Mouse (Mus musculus): ENCODE measurements around the gene Artn. TPM values are rescaled to one million over a fixed set of nuclear protein-coding genes. Genes with fewer than 3 reads are reported as not detected.

Artn gene
- polyA plus RNA-seq, 1 experiment from 2014 or later = 11.2 TPM

DNA sequence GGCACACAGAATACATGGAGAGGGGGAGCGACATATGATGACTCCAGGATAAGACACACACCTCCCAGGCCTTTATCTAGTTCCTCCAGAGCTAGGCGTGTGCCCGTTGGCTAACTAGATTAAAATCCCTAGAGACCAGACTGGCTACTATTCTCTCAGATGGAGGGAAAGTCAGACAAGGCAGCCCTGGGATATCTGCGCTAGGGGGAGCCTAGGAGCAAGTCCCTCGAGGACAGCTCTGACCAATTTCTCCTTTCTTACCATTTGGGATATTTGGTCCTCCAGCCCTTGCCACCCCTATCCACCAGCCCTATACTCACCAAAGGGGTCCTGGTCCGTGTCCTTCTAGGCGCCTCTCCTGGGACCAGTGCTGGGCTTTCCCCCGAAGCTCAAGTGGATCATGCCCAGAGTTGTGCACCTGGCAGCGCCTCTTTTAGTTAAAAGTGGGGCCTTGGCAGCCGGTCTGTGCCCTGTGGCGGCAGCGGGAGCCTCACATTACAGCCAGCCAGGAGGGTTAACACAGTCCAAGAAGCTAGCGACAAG lies 793 bp downstream of the Artn start:
- Histone ChIP-seq H3K9ac (ENCODE audit: low read length) (peak overlapping the region; percentile 47), H3K4me1 (ENCODE audit: control insufficient read depth, insufficient read depth, low read length) (peaks cover 14% of the 10 kb centered on the region), H3K9me3 (ENCODE audit: control insufficient read depth, low read length) (no peaks in the 10 kb centered on the region), H3K27me3 (ENCODE audit: control insufficient read depth, insufficient read depth, low read length) (peaks cover 26% of the 10 kb centered on the region), H3K27ac (replicated peaks; ENCODE audit: low read depth, low read length) (no peak overlapping the region), H3K36me3 (ENCODE audit: control insufficient read depth, insufficient read depth, low read length) (no peaks in the 10 kb centered on the region), H3K4me2 (ENCODE audit: low read depth, severe bottlenecking) (peak overlapping the region; percentile 72), H3K4me3 (ENCODE audit: low read depth, low read length) (peak overlapping the region; percentile 39)
- peak; percentile 73 for DNase-seq (ENCODE audit: low spot score)
- no peak for ATAC-seq (ENCODE audit: insufficient number of reproducible peaks, low FRiP score, low TSS enrichment, low read depth)
- 3% methylated on average over 13 of the region's 13 CpGs for WGBS

DNA sequence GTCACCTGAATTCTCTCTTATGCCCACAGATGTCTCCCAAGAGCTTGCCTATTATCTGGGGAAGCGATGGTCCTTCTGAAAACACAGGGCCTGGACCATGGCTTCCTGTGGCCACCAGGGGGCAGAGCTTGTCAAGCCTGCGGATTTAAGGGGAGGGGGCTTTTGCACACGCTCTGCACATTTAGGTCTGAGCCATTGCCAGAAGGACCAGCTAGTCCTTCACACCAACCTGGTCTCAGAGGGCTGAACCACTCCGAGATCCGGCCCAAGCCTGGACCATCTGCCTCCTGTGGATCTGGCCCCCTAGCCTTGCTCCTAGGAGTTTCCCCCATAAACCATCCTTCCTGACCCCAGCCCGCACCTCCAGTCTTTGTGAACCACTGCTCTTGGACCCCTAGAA lies 1.3 kb downstream of the Artn start:
- H3K9me3 ChIP-seq (ENCODE audit: control insufficient read depth, low read length) = no peaks in the 10 kb centered on the region
- H3K36me3 ChIP-seq (ENCODE audit: control insufficient read depth, insufficient read depth, low read length) = no peaks in the 10 kb centered on the region
- H3K9ac ChIP-seq (ENCODE audit: low read length) = no peak overlapping the region
- H3K27ac ChIP-seq (replicated peaks; ENCODE audit: low read depth, low read length) = no peak overlapping the region
- H3K4me2 ChIP-seq (ENCODE audit: low read depth, severe bottlenecking) = peak overlapping the region; percentile 72; the same call in 1 of the 2 replicates
- ATAC-seq (ENCODE audit: insufficient number of reproducible peaks, low FRiP score, low TSS enrichment, low read depth) = 0 out of 2 replicates have a peak, but pooled peaks have one; percentile 17
- peaks cover 26% of the 10 kb centered on the region for H3K27me3 ChIP-seq (ENCODE audit: control insufficient read depth, insufficient read depth, low read length)
- H3K4me1 ChIP-seq (ENCODE audit: control insufficient read depth, insufficient read depth, low read length) = peaks cover 14% of the 10 kb centered on the region
- peak overlapping the region; percentile 39 for H3K4me3 ChIP-seq (ENCODE audit: low read depth, low read length)
- peak; percentile 86 for DNase-seq (ENCODE audit: low spot score)
- 17% methylated on average over 6 of the region's 6 CpGs for WGBS

DNA sequence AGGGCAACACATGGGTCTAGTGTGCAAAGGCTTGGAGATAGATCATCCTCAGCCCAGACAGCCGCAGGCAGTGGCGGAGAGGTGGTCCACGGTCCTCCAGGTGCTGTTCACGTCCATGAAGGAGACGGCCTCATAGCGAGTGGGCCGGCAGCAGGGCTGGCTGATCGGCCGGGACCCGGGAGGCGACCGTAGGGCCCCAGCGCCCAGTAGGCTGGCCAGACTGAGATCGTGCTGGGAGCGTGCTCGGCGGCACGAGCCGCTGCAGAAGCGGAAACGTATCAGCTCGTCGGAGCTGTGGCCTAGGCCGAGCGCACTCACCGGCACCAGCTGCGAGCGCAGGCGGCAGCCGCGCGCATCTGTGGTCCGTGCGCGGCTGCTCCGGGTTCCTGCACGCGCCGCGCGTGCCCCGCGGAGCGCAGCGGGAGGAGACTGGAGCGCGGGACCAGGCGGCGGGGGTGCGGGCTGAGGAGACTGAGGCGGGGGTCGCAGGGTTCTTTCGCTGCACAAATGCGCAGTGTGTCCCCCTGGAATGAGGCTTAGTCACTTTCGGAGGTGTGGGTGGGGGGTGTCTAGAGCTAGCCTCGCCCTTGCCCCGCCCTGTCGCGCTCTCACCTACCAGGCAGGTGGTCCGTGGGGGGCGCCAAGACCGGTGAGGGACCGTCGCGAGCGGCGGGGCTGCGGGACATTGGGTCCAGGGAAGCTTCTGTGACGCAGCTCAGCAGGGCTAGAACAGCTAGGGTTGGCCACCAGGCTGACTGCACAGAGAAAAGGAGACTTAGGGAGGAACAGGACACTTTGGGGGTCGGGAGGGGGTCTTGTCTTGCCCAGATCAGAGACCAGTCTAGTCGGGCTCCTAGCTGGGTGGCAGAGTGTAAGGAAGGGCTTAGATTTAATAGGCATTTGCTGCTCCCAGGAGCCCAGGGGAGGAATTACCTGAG lies 2.7 kb downstream of the Artn start:
- ATAC-seq (ENCODE audit: insufficient number of reproducible peaks, low FRiP score, low TSS enrichment, low read depth) = peak; percentile 24
- peak; percentile 63 for DNase-seq (ENCODE audit: low spot score)
- Histone ChIP-seq H3K4me1 (ENCODE audit: control insufficient read depth, insufficient read depth, low read length) (peaks cover 14% of the 10 kb centered on the region), H3K9ac (ENCODE audit: low read length) (peak overlapping the region; percentile 59), H3K36me3 (ENCODE audit: control insufficient read depth, insufficient read depth, low read length) (no peaks in the 10 kb centered on the region), H3K27ac (replicated peaks; ENCODE audit: low read depth, low read length) (no peak overlapping the region), H3K9me3 (ENCODE audit: control insufficient read depth, low read length) (no peaks in the 10 kb centered on the region), H3K4me3 (ENCODE audit: low read depth, low read length) (peak overlapping the region; percentile 42), H3K4me2 (ENCODE audit: low read depth, severe bottlenecking) (peak overlapping the region; percentile 91), H3K27me3 (ENCODE audit: control insufficient read depth, insufficient read depth, low read length) (peaks cover 26% of the 10 kb centered on the region)
- WGBS = 2% methylated on average over 71 of the region's 71 CpGs

DNA sequence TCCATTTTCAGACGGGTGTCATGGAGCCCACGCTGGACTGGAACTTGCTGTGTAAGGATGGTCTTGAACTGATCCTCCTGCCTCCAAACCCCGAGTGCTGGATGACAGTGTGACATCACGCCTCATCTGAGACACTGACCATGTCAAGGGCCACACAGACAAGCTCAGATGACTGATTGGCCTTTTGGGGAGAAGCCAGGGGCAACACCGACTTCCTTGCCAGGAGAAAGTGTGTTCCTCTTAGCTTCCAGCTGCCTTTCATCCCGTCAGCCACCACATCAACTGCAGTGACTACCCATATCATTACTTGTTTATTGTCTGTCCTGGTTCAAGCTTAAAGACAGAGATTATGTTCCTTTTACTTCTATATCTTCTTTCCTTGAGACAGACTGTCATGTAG lies 4.6 kb downstream of the Artn start:
- WGBS = 57% methylated on average over 4 of the region's 6 CpGs
- no peaks in the 10 kb centered on the region for H3K36me3 ChIP-seq (ENCODE audit: control insufficient read depth, insufficient read depth, low read length)
- H3K9ac ChIP-seq (ENCODE audit: low read length) = no peak overlapping the region
- DNase-seq (ENCODE audit: low spot score) (no peak), ATAC-seq (ENCODE audit: insufficient number of reproducible peaks, low FRiP score, low TSS enrichment, low read depth) (no peak)
- H3K27me3 ChIP-seq (ENCODE audit: control insufficient read depth, insufficient read depth, low read length) = peaks cover 26% of the 10 kb centered on the region
- H3K9me3 ChIP-seq (ENCODE audit: control insufficient read depth, low read length) = no peaks in the 10 kb centered on the region
- H3K4me2 ChIP-seq (ENCODE audit: low read depth, severe bottlenecking) = no peak overlapping the region
- H3K4me1 ChIP-seq (ENCODE audit: control insufficient read depth, insufficient read depth, low read length) = peaks cover 14% of the 10 kb centered on the region
- no peak overlapping the region for H3K27ac ChIP-seq (replicated peaks; ENCODE audit: low read depth, low read length)
- H3K4me3 ChIP-seq (ENCODE audit: low read depth, low read length) = no peak overlapping the region

DNA sequence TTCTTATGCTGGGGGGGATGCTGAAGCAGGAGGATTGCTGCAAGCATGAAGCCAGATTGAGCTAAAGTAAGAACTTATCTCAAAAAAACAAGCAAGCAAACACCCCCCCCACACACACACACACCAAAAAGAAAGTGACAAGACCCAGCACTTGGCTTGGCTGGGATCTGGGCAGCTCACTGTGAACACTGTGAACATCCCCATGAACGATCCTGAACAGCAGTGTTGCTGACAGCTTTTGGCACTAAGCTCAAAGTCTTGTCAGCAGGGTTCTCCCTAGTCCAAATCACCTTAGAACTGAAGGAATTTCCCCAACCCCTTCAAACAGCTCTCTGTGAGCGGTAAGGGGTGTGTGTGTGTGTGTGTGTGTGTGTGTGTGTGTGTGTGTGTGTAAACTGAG lies 6.1 kb downstream of the Artn start:
- Histone ChIP-seq H3K4me1 (ENCODE audit: control insufficient read depth, insufficient read depth, low read length) (peaks cover 10% of the 10 kb centered on the region), H3K27me3 (ENCODE audit: control insufficient read depth, insufficient read depth, low read length) (peaks cover 26% of the 10 kb centered on the region), H3K9ac (ENCODE audit: low read length) (no peak overlapping the region), H3K4me3 (ENCODE audit: low read depth, low read length) (no peak overlapping the region), H3K9me3 (ENCODE audit: control insufficient read depth, low read length) (no peaks in the 10 kb centered on the region), H3K4me2 (ENCODE audit: low read depth, severe bottlenecking) (no peak overlapping the region), H3K36me3 (ENCODE audit: control insufficient read depth, insufficient read depth, low read length) (no peaks in the 10 kb centered on the region), H3K27ac (replicated peaks; ENCODE audit: low read depth, low read length) (no peak overlapping the region)
- ATAC-seq (ENCODE audit: insufficient number of reproducible peaks, low FRiP score, low TSS enrichment, low read depth) = no peak
- 70% methylated on average over 2 of the region's 2 CpGs for WGBS
- no peak for DNase-seq (ENCODE audit: low spot score)

DNA sequence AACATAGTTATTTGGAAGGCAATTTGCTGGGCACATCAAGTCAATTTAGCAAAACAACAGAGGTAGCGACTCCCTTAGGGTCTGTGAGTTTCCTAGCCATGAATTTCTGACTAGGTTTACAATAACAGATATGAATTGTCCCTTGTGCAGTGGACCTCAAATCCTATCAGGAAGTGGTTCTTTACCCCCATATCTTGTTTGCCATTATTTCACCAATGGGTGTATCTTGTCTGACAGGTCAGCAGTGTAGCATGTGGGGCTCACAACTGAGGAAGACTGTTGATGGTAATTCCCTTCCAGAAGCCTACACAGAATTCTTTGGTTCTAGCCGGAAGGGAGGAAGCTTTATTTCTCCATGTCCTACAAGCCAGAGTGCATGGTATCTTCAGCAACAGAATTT lies 8.2 kb downstream of the Artn start:
- Histone ChIP-seq H3K4me2 (ENCODE audit: low read depth, severe bottlenecking) (no peak overlapping the region), H3K4me3 (ENCODE audit: low read depth, low read length) (no peak overlapping the region), H3K36me3 (ENCODE audit: control insufficient read depth, insufficient read depth, low read length) (0 out of 2 replicates have a peak, but pooled peaks cover 2% of the 10 kb centered on the region), H3K9ac (ENCODE audit: low read length) (no peak overlapping the region), H3K27me3 (ENCODE audit: control insufficient read depth, insufficient read depth, low read length) (peaks cover 11% of the 10 kb centered on the region), H3K27ac (replicated peaks; ENCODE audit: low read depth, low read length) (no peak overlapping the region), H3K4me1 (ENCODE audit: control insufficient read depth, insufficient read depth, low read length) (no peaks in the 10 kb centered on the region), H3K9me3 (ENCODE audit: control insufficient read depth, low read length) (no peaks in the 10 kb centered on the region)
- DNase-seq (ENCODE audit: low spot score) = no peak
- WGBS = 93% methylated on average over 2 of the region's 2 CpGs
- ATAC-seq (ENCODE audit: insufficient number of reproducible peaks, low FRiP score, low TSS enrichment, low read depth) = no peak

DNA sequence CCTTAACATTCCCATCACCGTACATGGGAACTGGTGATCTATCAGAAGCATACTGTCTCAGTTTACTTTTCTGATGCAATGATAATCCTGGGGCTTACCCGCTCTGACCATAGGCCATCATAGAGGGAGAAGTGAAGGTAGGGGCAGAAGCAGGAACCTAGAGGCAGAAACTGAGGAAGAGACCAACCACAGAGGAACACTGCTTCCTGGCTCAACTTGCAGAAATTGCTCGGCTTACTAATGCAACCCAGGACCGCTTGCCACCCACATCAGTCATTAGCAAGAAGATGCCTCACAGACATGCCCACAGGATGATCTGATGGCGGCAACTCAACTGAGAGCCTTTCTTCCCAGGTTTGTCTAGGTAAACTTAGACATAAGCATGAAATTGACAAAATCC lies 10.8 kb downstream of the Artn start:
- no peak overlapping the region for H3K4me3 ChIP-seq (ENCODE audit: low read depth, low read length)
- no peak overlapping the region for H3K9ac ChIP-seq (ENCODE audit: low read length)
- H3K27me3 ChIP-seq (ENCODE audit: control insufficient read depth, insufficient read depth, low read length) = no peaks in the 10 kb centered on the region
- WGBS = 93% methylated on average over 5 of the region's 5 CpGs
- DNase-seq (ENCODE audit: low spot score) = no peak
- H3K27ac ChIP-seq (replicated peaks; ENCODE audit: low read depth, low read length) = no peak overlapping the region
- H3K36me3 ChIP-seq (ENCODE audit: control insufficient read depth, insufficient read depth, low read length) = 0 out of 2 replicates have a peak, but pooled peaks cover 2% of the 10 kb centered on the region
- no peaks in the 10 kb centered on the region for H3K9me3 ChIP-seq (ENCODE audit: control insufficient read depth, low read length)
- H3K4me2 ChIP-seq (ENCODE audit: low read depth, severe bottlenecking) = no peak overlapping the region
- no peak for ATAC-seq (ENCODE audit: insufficient number of reproducible peaks, low FRiP score, low TSS enrichment, low read depth)
- peaks cover 10% of the 10 kb centered on the region for H3K4me1 ChIP-seq (ENCODE audit: control insufficient read depth, insufficient read depth, low read length)

DNA sequence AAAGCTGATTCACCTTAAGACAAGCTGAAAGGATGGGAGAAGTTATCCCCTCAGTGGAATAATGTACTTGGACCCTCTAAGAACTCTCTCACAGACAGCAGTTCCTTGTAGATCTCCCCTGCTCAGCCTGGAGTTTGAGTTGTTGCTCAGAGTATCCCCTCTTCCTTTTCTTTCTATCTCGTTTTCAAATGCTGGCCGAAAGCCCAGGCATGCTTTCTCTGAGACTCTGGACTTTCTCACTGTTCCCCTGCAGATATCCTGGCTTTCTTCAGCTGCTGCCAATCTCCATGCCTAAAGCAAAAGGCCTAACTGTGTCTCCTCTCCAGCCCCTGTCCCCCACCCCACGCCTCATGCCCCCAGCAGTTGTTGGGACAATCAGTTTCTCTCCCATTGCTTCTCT lies 11.3 kb downstream of the Artn start:
- H3K9me3 ChIP-seq (ENCODE audit: control insufficient read depth, low read length) = no peaks in the 10 kb centered on the region
- no peak for ATAC-seq (ENCODE audit: insufficient number of reproducible peaks, low FRiP score, low TSS enrichment, low read depth)
- WGBS = 72% methylated on average over 3 of the region's 3 CpGs
- H3K4me1 ChIP-seq (ENCODE audit: control insufficient read depth, insufficient read depth, low read length) = peaks cover 15% of the 10 kb centered on the region
- 0 out of 2 replicates have a peak, but pooled peaks cover 2% of the 10 kb centered on the region for H3K36me3 ChIP-seq (ENCODE audit: control insufficient read depth, insufficient read depth, low read length)
- H3K27ac ChIP-seq (replicated peaks; ENCODE audit: low read depth, low read length) = no peak overlapping the region
- H3K9ac ChIP-seq (ENCODE audit: low read length) = no peak overlapping the region
- no peak overlapping the region for H3K4me2 ChIP-seq (ENCODE audit: low read depth, severe bottlenecking)
- DNase-seq (ENCODE audit: low spot score) = no peak
- H3K4me3 ChIP-seq (ENCODE audit: low read depth, low read length) = no peak overlapping the region
- no peaks in the 10 kb centered on the region for H3K27me3 ChIP-seq (ENCODE audit: control insufficient read depth, insufficient read depth, low read length)
